Mouse (Mus musculus): ENCODE results near the gene Dgkq.

- TF ChIP-seq CTCF (IDR thresholded peaks at IDR 0.05; ENCODE audit: borderline replicate concordance, control insufficient read depth, extremely low read depth, insufficient read depth, low read length, poor library complexity) (no peak), POLR2A (IDR thresholded peaks at IDR 0.05; ENCODE audit: control insufficient read depth, extremely low read depth, insufficient read depth, low read length, poor library complexity) (no peak)
Observed at GRCm38 (mm10) chr5:108711968-108712367, 42.5 kb upstream of the Dgkq start.

All from thymus, adult 2 months (tissue).